Mouse (Mus musculus) myocyte (in vitro differentiated cells): ENCODE data around the gene 1700125H20Rik. TPM values are rescaled to one million over a fixed set of nuclear protein-coding genes. Genes with fewer than 3 reads are reported as not detected.

ENCODE experiments used
- H3K27me3 ChIP-seq: one replicate; pipeline ENCODE4 v1.6.1; 2011; ENCODE audit not compliant: control insufficient read depth, insufficient read depth, insufficient read length
- H3K36me3 ChIP-seq: one replicate; pipeline ENCODE4 v1.6.1; 2011; ENCODE audit not compliant: control insufficient read depth, insufficient read depth
- H3K4me2 ChIP-seq: one replicate; pipeline ENCODE4 v1.6.1; 2011; ENCODE audit warnings: low read depth, control low read depth
- H3K4me3 ChIP-seq: one replicate; pipeline ENCODE4 v1.5.1; 2011; ENCODE audit warnings: mild to moderate bottlenecking, control low read depth, moderate library complexity
- H3K79me2 ChIP-seq: one replicate; pipeline ENCODE4 v1.6.1; 2011; ENCODE audit not compliant: control insufficient read depth, insufficient read depth
- H3ac ChIP-seq: one replicate; pipeline ENCODE4 v1.6.1; 2011; ENCODE audit not compliant: control insufficient read depth, insufficient read length
- CEBPB ChIP-seq: IDR thresholded peaks from 2 replicates; pipeline ENCODE4 v1.6.1; 2011; ENCODE audit warnings: mild to moderate bottlenecking, moderate library complexity; ENCODE audit not compliant: poor library complexity, insufficient read depth, severe bottlenecking
- E2F4 ChIP-seq: IDR thresholded peaks from one replicate; pipeline ENCODE4 v1.6.1; 2011; ENCODE audit warnings: mild to moderate bottlenecking, control low read depth, moderate library complexity; ENCODE audit not compliant: insufficient read depth
- MAX ChIP-seq: IDR thresholded peaks from one replicate; pipeline ENCODE4 v1.6.1; 2011; ENCODE audit warnings: low read depth, mild to moderate bottlenecking, control low read depth
- MYOD1 ChIP-seq, 3 experiments: IDR thresholded peaks; one replicate each; pipeline ENCODE4 v1.6.1; 2011; ENCODE audit warnings: control low read depth in 2 of 3, low read depth in 2 of 3, mild to moderate bottlenecking in 2 of 3, moderate library complexity in 1 of 3; ENCODE audit not compliant: insufficient read length in 2 of 3, control insufficient read depth in 1 of 3
- MYOG ChIP-seq, 3 experiments: IDR thresholded peaks; one replicate each; pipeline ENCODE4 v1.6.1; 2011; ENCODE audit warnings: control low read depth in 2 of 3, low read depth in 2 of 3, mild to moderate bottlenecking in 2 of 3; ENCODE audit not compliant: insufficient read length in 2 of 3, control insufficient read depth in 1 of 3, insufficient read depth in 1 of 3
- POLR2A ChIP-seq: IDR thresholded peaks from one replicate; pipeline ENCODE4 v1.6.1; 2011; ENCODE audit warnings: low read depth, mild to moderate bottlenecking, control low read depth, moderate library complexity; ENCODE audit not compliant: insufficient read length
- POLR2AphosphoS2 ChIP-seq: IDR thresholded peaks from one replicate; pipeline ENCODE4 v1.6.1; 2011; ENCODE audit warnings: low read depth, control low read depth; ENCODE audit not compliant: insufficient read length
- REST ChIP-seq: IDR thresholded peaks from one replicate; pipeline ENCODE4 v1.6.1; 2011; ENCODE audit warnings: mild to moderate bottlenecking, control low read depth, moderate library complexity; ENCODE audit not compliant: insufficient read depth, insufficient read length
- SRF ChIP-seq: IDR thresholded peaks from one replicate; pipeline ENCODE4 v1.6.1; 2011; ENCODE audit warnings: low read depth; ENCODE audit not compliant: control insufficient read depth, insufficient read length
- TCF12 ChIP-seq: IDR thresholded peaks from one replicate; pipeline ENCODE4 v1.6.1; 2011; ENCODE audit warnings: mild to moderate bottlenecking, control low read depth; ENCODE audit not compliant: poor library complexity, insufficient read depth, severe bottlenecking
- TCF3 ChIP-seq: IDR thresholded peaks from one replicate; pipeline ENCODE4 v1.6.1; 2011; ENCODE audit warnings: low read depth, control low read depth; ENCODE audit not compliant: insufficient read length
- USF1 ChIP-seq: IDR thresholded peaks from one replicate; pipeline ENCODE4 v1.6.1; 2011; ENCODE audit warnings: low read depth, mild to moderate bottlenecking, control low read depth, moderate library complexity
- polyA plus RNA-seq: library from polyadenylated mRNA; unstranded; fragments of >200 nt; fragmentation: generic; extraction: Trizol; gene quantifications from one replicate; pipeline ENCODE4 v1.2.1, GENCODE M21; 2012; ENCODE audit warnings: missing spikeins

The 1700125H20Rik gene
- polyA plus RNA-seq, 1 experiment, result not detected

DNA sequence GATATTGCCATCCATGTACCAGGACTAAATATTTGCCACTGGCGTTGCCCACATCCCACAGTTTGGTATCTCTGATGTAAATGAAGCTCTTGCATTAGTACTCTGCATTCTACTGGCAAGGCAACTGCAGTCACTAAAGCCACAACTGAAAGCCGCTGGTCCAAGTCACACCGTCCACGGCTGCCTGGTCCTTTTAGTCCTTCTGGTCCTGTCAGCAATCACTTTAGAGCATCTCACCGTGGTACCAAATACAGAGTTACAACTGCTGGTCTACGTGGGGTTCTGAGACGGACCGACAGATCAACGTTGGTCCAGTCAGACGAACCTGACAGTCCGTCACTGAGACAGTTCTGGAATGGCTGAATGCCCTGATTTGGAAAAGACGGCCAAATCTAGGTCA is 20.5 kb downstream of the 1700125H20Rik start:
- TF ChIP-seq MYOG (IDR thresholded peaks at IDR 0.05; ENCODE audit: control insufficient read depth in 1 of 3, insufficient read depth in 1 of 3, insufficient read length in 2 of 3, low read depth in 2 of 3) (no peak), TCF3 (no peak), TCF12 (no peak), MYOD1 (IDR thresholded peaks at IDR 0.05; ENCODE audit: control insufficient read depth in 1 of 3, insufficient read length in 2 of 3, low read depth in 2 of 3) (no peak), MAX (no peak), REST (no peak), E2F4 (no peak), CEBPB (no peak), POLR2A (no peak), POLR2AphosphoS2 (no peak), SRF (no peak), USF1 (no peak)
- Histone ChIP-seq H3K27me3 (no peaks in the 10 kb centered on the region), H3ac (no peak overlapping the region), H3K36me3 (peaks cover 38% of the 10 kb centered on the region), H3K4me3 (no peak overlapping the region), H3K79me2 (no peaks in the 10 kb centered on the region), H3K4me2 (no peak overlapping the region)

DNA sequence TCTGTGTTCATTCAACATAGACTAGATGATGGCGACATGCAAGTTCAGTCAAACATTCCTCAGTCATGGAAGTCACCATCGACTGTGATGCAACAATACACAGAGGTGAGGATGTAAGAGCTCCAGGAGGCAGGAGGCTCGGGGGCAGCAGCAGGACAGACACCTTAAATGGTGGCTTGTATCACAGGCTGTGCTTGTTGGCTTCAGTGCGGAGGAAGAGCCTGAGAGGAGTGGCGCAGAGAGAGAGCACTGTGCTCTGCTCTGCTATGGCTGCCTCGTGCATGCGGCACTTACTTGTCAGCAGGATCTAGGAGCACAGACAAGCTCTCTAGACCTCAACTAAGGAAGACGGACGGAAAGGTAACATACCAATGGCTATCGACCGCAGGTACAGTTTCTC is 24.0 kb downstream of the 1700125H20Rik start:
- H3K27me3 ChIP-seq, result no peaks in the 10 kb centered on the region
- peaks cover 57% of the 10 kb centered on the region for H3K36me3 ChIP-seq
- H3K4me2 ChIP-seq, result no peak overlapping the region
- no peak overlapping the region for H3ac ChIP-seq
- no peaks in the 10 kb centered on the region for H3K79me2 ChIP-seq
- no peak for TF ChIP-seq MAX
- TF ChIP-seq POLR2AphosphoS2, result no peak
- TF ChIP-seq TCF12, result no peak
- TF ChIP-seq E2F4, result no peak
- TF ChIP-seq POLR2A, result no peak
- TF ChIP-seq MYOG (IDR thresholded peaks at IDR 0.05; ENCODE audit: control insufficient read depth in 1 of 3, insufficient read depth in 1 of 3, insufficient read length in 2 of 3, low read depth in 2 of 3), result no peak
- TF ChIP-seq MYOD1 (IDR thresholded peaks at IDR 0.05; ENCODE audit: control insufficient read depth in 1 of 3, insufficient read length in 2 of 3, low read depth in 2 of 3), result no peak
- no peak for TF ChIP-seq SRF
- no peak overlapping the region for H3K4me3 ChIP-seq

- Histone ChIP-seq H3K79me2 (no peaks in the 10 kb centered on the region), H3K4me2 (no peak overlapping the region), H3ac (no peak overlapping the region), H3K36me3 (peaks cover 71% of the 10 kb centered on the region), H3K27me3 (no peaks in the 10 kb centered on the region), H3K4me3 (no peak overlapping the region)
- TF ChIP-seq CEBPB (no peak), MYOG (IDR thresholded peaks at IDR 0.05; ENCODE audit: control insufficient read depth in 1 of 3, insufficient read depth in 1 of 3, insufficient read length in 2 of 3, low read depth in 2 of 3) (no peak), TCF3 (no peak), USF1 (no peak), REST (no peak), POLR2AphosphoS2 (no peak), MAX (no peak)
Observed at GRCm38 (mm10) chr11:85196046-85196445, 25.8 kb downstream of the 1700125H20Rik start.

- H3ac ChIP-seq, result no peak overlapping the region
- no peak for TF ChIP-seq USF1
- TF ChIP-seq POLR2AphosphoS2, result no peak
- no peak for TF ChIP-seq E2F4
- TF ChIP-seq TCF12, result no peak
- no peak for TF ChIP-seq POLR2A
- no peak for TF ChIP-seq MYOD1 (IDR thresholded peaks at IDR 0.05; ENCODE audit: control insufficient read depth in 1 of 3, insufficient read length in 2 of 3, low read depth in 2 of 3)
- TF ChIP-seq MYOG (IDR thresholded peaks at IDR 0.05; ENCODE audit: control insufficient read depth in 1 of 3, insufficient read depth in 1 of 3, insufficient read length in 2 of 3, low read depth in 2 of 3), result no peak
- no peak for TF ChIP-seq REST
- no peak for TF ChIP-seq CEBPB
- TF ChIP-seq MAX, result no peak
- no peak for TF ChIP-seq TCF3
Observed at GRCm38 (mm10) chr11:85198906-85199305, 28.7 kb downstream of the 1700125H20Rik start.

DNA sequence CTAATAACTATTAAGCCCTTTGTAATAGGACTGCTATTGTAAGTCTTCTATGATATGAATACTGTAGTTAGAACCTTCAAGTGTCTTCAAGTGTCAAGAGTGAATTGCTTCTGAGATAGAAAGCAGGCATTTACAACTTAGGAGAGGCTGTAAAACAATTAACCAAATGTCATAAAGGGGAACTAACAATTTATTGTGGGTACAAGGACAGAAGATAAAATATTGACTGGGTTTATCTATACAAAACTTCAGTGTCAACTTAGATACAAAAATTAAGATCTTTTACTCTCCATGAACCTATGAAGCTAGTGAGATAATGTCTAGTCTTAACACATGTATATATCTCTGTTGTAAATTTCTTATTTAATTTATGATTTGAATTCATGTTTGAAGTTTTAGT is 36.0 kb downstream of the 1700125H20Rik start:
- H3ac ChIP-seq, result no peak overlapping the region
- no peak overlapping the region for H3K4me3 ChIP-seq
- peaks cover 64% of the 10 kb centered on the region for H3K36me3 ChIP-seq
- TF ChIP-seq MAX (no peak), MYOG (IDR thresholded peaks at IDR 0.05; ENCODE audit: control insufficient read depth in 1 of 3, insufficient read depth in 1 of 3, insufficient read length in 2 of 3, low read depth in 2 of 3) (no peak), POLR2AphosphoS2 (no peak)
- no peak overlapping the region for H3K4me2 ChIP-seq
- H3K79me2 ChIP-seq, result no peaks in the 10 kb centered on the region
- no peaks in the 10 kb centered on the region for H3K27me3 ChIP-seq

More at GRCm38 (mm10) chr11:85198906-85199305, 28.7 kb downstream of the 1700125H20Rik start:
- H3K36me3 ChIP-seq, result peaks cover 73% of the 10 kb centered on the region
- H3K4me2 ChIP-seq, result no peak overlapping the region
- H3K27me3 ChIP-seq, result no peaks in the 10 kb centered on the region
- H3K79me2 ChIP-seq, result no peaks in the 10 kb centered on the region
- H3K4me3 ChIP-seq, result no peak overlapping the region
